In the genomic region with DNA sequence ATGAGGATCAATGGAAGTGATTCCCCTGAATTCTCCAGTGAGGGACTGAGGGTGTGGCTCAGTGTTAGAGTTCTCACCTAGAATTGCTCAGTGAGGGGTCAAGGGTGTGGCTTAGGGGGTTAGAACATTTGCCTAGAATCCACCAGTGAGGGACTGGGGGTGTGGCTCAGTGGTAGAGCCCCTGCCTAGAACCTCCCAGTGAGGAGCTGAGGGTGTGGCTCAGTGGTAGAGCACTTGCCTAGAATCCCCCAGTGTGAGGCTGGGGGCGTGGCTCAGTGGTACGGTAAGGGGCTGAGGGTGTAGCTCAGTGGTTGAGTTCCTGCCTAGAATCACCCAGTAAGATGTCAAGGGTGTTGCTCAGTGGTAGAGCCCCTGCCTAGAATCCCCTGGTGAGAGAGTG, we compare ENCODE assay signal across 19 mouse cellular contexts. TPM values are rescaled to one million over a fixed set of nuclear protein-coding genes. Genes with fewer than 3 reads are reported as not detected.
DNase-seq lines count a peak whose midpoint lies in the region; ATAC-seq and TF ChIP-seq lines count a peak whose summit lies in the region.
"Had no signal": no experiment of that assay in that cellular context is flagged by ENCODE, and none has a peak within 500 bp of the region (broad histone marks: within the 10 kb centered on the region; RNA-seq: fewer than 3 reads in every experiment).

No protein-coding gene starts in this region.

- peak; percentile 31 for DNase-seq in heart, embryonic 10.5 days (ENCODE audit: low spot score)
- no peak for DNase-seq in heart, adult 18-20 months
- DNase-seq in midbrain, postnatal 0 days (ENCODE audit: low spot score) = no peak
- no peak for DNase-seq in midbrain, embryonic 10.5 days (ENCODE audit: low spot score)
- peak; percentile 82 for DNase-seq in ZHBTc4 (ENCODE audit: low read depth, low spot score)
- DNase-seq: adrenal gland, adult 2 months; adrenal gland, postnatal 25 days; cerebellum, adult 18-20 months; cerebellum, adult 9-11 months; cerebellum, postnatal 36 days; gastrocnemius, postnatal 14 days; heart, postnatal 10 days had no signal

- no peak overlapping the region for H3K9ac ChIP-seq in midbrain, postnatal 0 days (replicated peaks; ENCODE audit: low read length, poor library complexity, severe bottlenecking)
- H3K9ac ChIP-seq: hindbrain, embryonic 14.5 days had no signal

- 66% methylated on average over 2 of the region's 2 CpGs for WGBS in heart, embryonic 10.5 days
- 93% methylated on average over 2 of the region's 2 CpGs for WGBS in midbrain, postnatal 0 days
- WGBS in midbrain, embryonic 10.5 days = 84% methylated on average over 2 of the region's 2 CpGs

- no peak overlapping the region for H3K4me3 ChIP-seq in heart, embryonic 10.5 days
- no peak overlapping the region for H3K4me3 ChIP-seq in midbrain, postnatal 0 days (ENCODE audit: low read depth, low read length)
- H3K4me3 ChIP-seq in midbrain, embryonic 10.5 days = no peak overlapping the region

- no peak overlapping the region for H3K4me2 ChIP-seq in midbrain, postnatal 0 days (ENCODE audit: low read depth, low read length, poor library complexity, severe bottlenecking)
- H3K4me2 ChIP-seq: hindbrain, embryonic 14.5 days had no signal

- H3K27me3 ChIP-seq in heart, embryonic 10.5 days (ENCODE audit: insufficient read depth, poor library complexity, severe bottlenecking) = peaks cover 4% of the 10 kb centered on the region; the same call in 1 of the 2 replicates
- H3K27me3 ChIP-seq in midbrain, postnatal 0 days (ENCODE audit: insufficient read depth, low read length) = no peaks in the 10 kb centered on the region
- H3K27me3 ChIP-seq in midbrain, embryonic 10.5 days (ENCODE audit: low read depth, poor library complexity, severe bottlenecking) = 0 out of 2 replicates have a peak, but pooled peaks cover 5% of the 10 kb centered on the region

- H3K36me3 ChIP-seq in heart, embryonic 10.5 days = no peaks in the 10 kb centered on the region
- H3K36me3 ChIP-seq in midbrain, postnatal 0 days (ENCODE audit: insufficient read depth, low read length) = peaks cover 17% of the 10 kb centered on the region
- H3K36me3 ChIP-seq in midbrain, embryonic 10.5 days = no peaks in the 10 kb centered on the region
- H3K36me3 ChIP-seq: G1E had no signal

- no peak for TF ChIP-seq CTCF in midbrain, postnatal 0 days (IDR thresholded peaks at IDR 0.05)

- 0 out of 2 replicates have a peak, but pooled peaks have one; percentile 32 for ATAC-seq in midbrain, postnatal 0 days (ENCODE audit: low FRiP score)
- no peak for ATAC-seq in activated CD4-positive, CD25-positive, alpha-beta regulatory T cell, adult 4 months
- ATAC-seq: forebrain, embryonic 16.5 days; intestine, embryonic 16.5 days had no signal

- H3K9me3 ChIP-seq in heart, embryonic 10.5 days = no peaks in the 10 kb centered on the region
- no peaks in the 10 kb centered on the region for H3K9me3 ChIP-seq in midbrain, postnatal 0 days (ENCODE audit: low read length)
- H3K9me3 ChIP-seq in midbrain, embryonic 10.5 days (replicated peaks) = no peaks in the 10 kb centered on the region
- H3K9me3 ChIP-seq: G1E had no signal

- H3K27ac ChIP-seq in heart, embryonic 10.5 days = no peak overlapping the region
- no peak overlapping the region for H3K27ac ChIP-seq in midbrain, postnatal 0 days (ENCODE audit: low read depth, low read length)
- H3K27ac ChIP-seq in midbrain, embryonic 10.5 days (replicated peaks) = no peak overlapping the region
- H3K27ac ChIP-seq: hindbrain, embryonic 14.5 days had no signal

- H3K4me1 ChIP-seq in heart, embryonic 10.5 days = no peaks in the 10 kb centered on the region
- H3K4me1 ChIP-seq in midbrain, postnatal 0 days (ENCODE audit: insufficient read depth, low read length) = no peaks in the 10 kb centered on the region
- no peaks in the 10 kb centered on the region for H3K4me1 ChIP-seq in midbrain, embryonic 10.5 days

RNA-seq across cellular contexts. Expression of a gene that starts 6.8 kb away (rescaled TPM):
- 0.63 and 0.65 TPM in 2 replicates for polyA plus RNA-seq in heart, embryonic 10.5 days (2016; fragmentation: Nextera tagmentation; extraction: Ambion mirVana)
- 1 to 10 TPM; 2.0 to 2.5 TPM for total RNA-seq in heart, adult 18-20 months (2021)
- 0.80 and 2.4 TPM in 2 replicates for total RNA-seq in midbrain, postnatal 0 days (2014; rRNA removed)
- 1.3 and 1.7 TPM in 2 replicates for polyA plus RNA-seq in midbrain, postnatal 0 days (2015; fragmentation: Nextera tagmentation; extraction: Ambion mirVana)
- 1.8 and 2.2 TPM in 2 replicates for polyA plus RNA-seq in midbrain, embryonic 10.5 days (2016; fragmentation: Nextera tagmentation; extraction: Ambion mirVana)
- polyA plus RNA-seq in activated CD4-positive, CD25-positive, alpha-beta regulatory T cell, adult 4 months (2017; shearing (Covaris generic)) = 1 to 10 TPM in 1 of 2 experiments, under 1 TPM in 1; 0.93 to 1.6 TPM
- total RNA-seq: G1E; gastrocnemius, adult 18-20 months had no signal
- polyA plus RNA-seq: G1E had no signal

RNA-seq across cellular contexts. Expression of a gene that starts 8.3 kb away (rescaled TPM):
- 1.0 and 2.8 TPM in 2 replicates for polyA plus RNA-seq in heart, embryonic 10.5 days (2016; fragmentation: Nextera tagmentation; extraction: Ambion mirVana)
- total RNA-seq in heart, adult 18-20 months (2021) = 1 to 10 TPM in 1 of 2 experiments, under 1 TPM in 1; 0.36 to 1.3 TPM
- 84.7 and 147 TPM in 2 replicates for total RNA-seq in midbrain, postnatal 0 days (2014; rRNA removed)
- polyA plus RNA-seq in midbrain, postnatal 0 days (2015; fragmentation: Nextera tagmentation; extraction: Ambion mirVana) = 184 and 194 TPM in 2 replicates
- polyA plus RNA-seq in midbrain, embryonic 10.5 days (2016; fragmentation: Nextera tagmentation; extraction: Ambion mirVana) = 5.0 and 9.8 TPM in 2 replicates
- not detected for polyA plus RNA-seq in activated CD4-positive, CD25-positive, alpha-beta regulatory T cell, adult 4 months (2017; shearing (Covaris generic))
- total RNA-seq: G1E; gastrocnemius, adult 18-20 months; hematopoietic stem cell, adult 5-6 weeks had no signal
- polyA plus RNA-seq: G1E had no signal

RNA-seq across cellular contexts. Expression of a gene that starts 15.0 kb away (rescaled TPM):
- polyA plus RNA-seq in heart, embryonic 10.5 days (2016; fragmentation: Nextera tagmentation; extraction: Ambion mirVana) = 960 and 1,463 TPM in 2 replicates
- total RNA-seq in heart, adult 18-20 months (2021) = over 10,000 TPM; 10,363 to 11,433 TPM
- total RNA-seq in midbrain, postnatal 0 days (2014; rRNA removed) = 4.1 TPM in 1 of 2 replicates, not detected in the other
- polyA plus RNA-seq in midbrain, postnatal 0 days (2015; fragmentation: Nextera tagmentation; extraction: Ambion mirVana) = 1.4 and 1.7 TPM in 2 replicates
- polyA plus RNA-seq in midbrain, embryonic 10.5 days (2016; fragmentation: Nextera tagmentation; extraction: Ambion mirVana) = 2.0 and 2.3 TPM in 2 replicates
- 1 to 10 TPM; 1.7 to 3.6 TPM for polyA plus RNA-seq in activated CD4-positive, CD25-positive, alpha-beta regulatory T cell, adult 4 months (2017; shearing (Covaris generic))
- total RNA-seq: G1E; gastrocnemius, adult 18-20 months had no signal

RNA-seq across cellular contexts. Expression of a gene that starts 22.8 kb away (rescaled TPM):
- polyA plus RNA-seq in heart, embryonic 10.5 days (2016; fragmentation: Nextera tagmentation; extraction: Ambion mirVana) = 97.0 and 167 TPM in 2 replicates
- 10 to 100 TPM; 20.9 to 22.2 TPM for total RNA-seq in heart, adult 18-20 months (2021)
- 2.9 and 4.2 TPM in 2 replicates for total RNA-seq in midbrain, postnatal 0 days (2014; rRNA removed)
- polyA plus RNA-seq in midbrain, postnatal 0 days (2015; fragmentation: Nextera tagmentation; extraction: Ambion mirVana) = 3.3 and 4.1 TPM in 2 replicates
- 4.7 and 6.0 TPM in 2 replicates for polyA plus RNA-seq in midbrain, embryonic 10.5 days (2016; fragmentation: Nextera tagmentation; extraction: Ambion mirVana)
- polyA plus RNA-seq in activated CD4-positive, CD25-positive, alpha-beta regulatory T cell, adult 4 months (2017; shearing (Covaris generic)) = 10 to 100 TPM in 1 of 2 experiments, 1 to 10 TPM in 1; 4.9 to 10.4 TPM
- total RNA-seq: G1E had no signal
- polyA plus RNA-seq: adrenal gland, adult 2 months had no signal

RNA-seq across cellular contexts. Expression of a gene that starts 37.5 kb away (rescaled TPM):
- polyA plus RNA-seq in heart, embryonic 10.5 days (2016; fragmentation: Nextera tagmentation; extraction: Ambion mirVana) = 30.9 and 46.0 TPM in 2 replicates
- total RNA-seq in heart, adult 18-20 months (2021) = 10 to 100 TPM; 54.6 to 62.1 TPM
- 75.5 and 114 TPM in 2 replicates for total RNA-seq in midbrain, postnatal 0 days (2014; rRNA removed)
- polyA plus RNA-seq in midbrain, postnatal 0 days (2015; fragmentation: Nextera tagmentation; extraction: Ambion mirVana) = 34.6 and 35.0 TPM in 2 replicates
- 33.5 and 40.4 TPM in 2 replicates for polyA plus RNA-seq in midbrain, embryonic 10.5 days (2016; fragmentation: Nextera tagmentation; extraction: Ambion mirVana)
- 10 to 100 TPM; 21.6 to 26.6 TPM for polyA plus RNA-seq in activated CD4-positive, CD25-positive, alpha-beta regulatory T cell, adult 4 months (2017; shearing (Covaris generic))

Comparison
In these comparisons a context has a peak if more than half of its experiments do, and no peak if none do; other contexts are left out.
1. DNase-seq: peak in heart, embryonic 10.5 days (single experiment) and ZHBTc4 (single experiment); none in heart, adult 18-20 months (0 of 2), midbrain, postnatal 0 days (single experiment) and midbrain, embryonic 10.5 days (single experiment).
2. RNA of a gene that starts 8.3 kb away (polyA plus RNA-seq): 184 to 194 TPM in midbrain, postnatal 0 days; 5.0 to 9.8 TPM in midbrain, embryonic 10.5 days, 1.0 to 2.8 TPM in heart, embryonic 10.5 days and not detected in activated CD4-positive, CD25-positive, alpha-beta regulatory T cell, adult 4 months; every median in the first group is over 10 times any median in the second.
3. RNA of a gene that starts 15.0 kb away (polyA plus RNA-seq): 960 to 1,463 TPM in heart, embryonic 10.5 days; 1.7 to 3.6 TPM in activated CD4-positive, CD25-positive, alpha-beta regulatory T cell, adult 4 months, 2.0 to 2.3 TPM in midbrain, embryonic 10.5 days and 1.4 to 1.7 TPM in midbrain, postnatal 0 days; every median in the first group is over 100 times any median in the second.